Mouse (Mus musculus): ENCODE data around the gene Crtc1.

The Crtc1 gene

DNA sequence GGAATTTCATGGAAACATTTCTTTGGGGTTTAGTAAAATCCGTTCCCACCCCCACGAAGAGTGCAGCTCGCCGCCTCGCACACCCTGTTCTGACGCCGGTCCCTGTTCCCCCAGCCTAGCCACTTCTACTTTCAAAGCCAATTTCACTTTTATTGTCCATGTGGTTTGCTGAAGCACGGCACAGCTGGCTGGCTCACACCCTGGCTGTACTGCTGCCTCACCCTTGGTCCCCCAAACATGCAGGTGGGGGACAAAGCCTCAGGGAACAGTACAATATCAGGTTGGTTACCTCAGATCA is 23.1 kb upstream of the Crtc1 start:
- no peak for DNase-seq (ENCODE audit: low spot score)

DNA sequence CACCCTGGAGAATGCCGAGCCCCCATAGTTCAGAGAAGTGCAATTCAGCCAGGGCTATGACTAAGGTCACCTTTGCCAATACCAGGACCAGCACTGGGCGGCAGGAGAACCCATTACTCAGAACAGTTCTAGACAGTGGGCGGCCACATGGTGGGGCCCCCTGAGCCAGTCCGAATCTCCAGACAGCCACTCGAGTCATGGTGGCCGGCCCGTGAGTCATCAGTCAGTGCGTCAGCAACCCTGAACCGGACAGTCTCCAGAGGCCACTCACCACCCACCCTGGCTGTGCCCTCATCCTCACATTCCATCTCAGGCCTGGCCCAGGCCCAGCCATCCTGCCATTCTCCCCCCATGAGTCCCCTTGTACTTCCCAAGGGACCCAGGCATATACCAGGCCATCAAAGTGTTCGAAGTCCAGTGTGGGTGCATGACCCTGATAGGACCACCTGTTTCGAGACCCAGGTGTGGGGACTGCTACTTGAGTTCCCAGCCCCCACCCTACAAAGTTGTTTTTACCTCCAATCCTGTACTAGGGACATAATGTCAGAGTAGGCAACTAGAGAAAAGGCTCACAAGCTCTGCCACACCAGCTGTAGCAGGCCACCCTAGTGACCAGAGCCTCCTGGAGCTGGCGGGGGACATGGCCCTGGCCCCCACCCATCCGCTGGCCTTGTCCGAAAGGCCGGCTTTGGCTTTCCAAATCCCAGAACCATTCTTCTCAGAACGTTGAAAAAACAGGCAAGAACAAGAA is 22.6 kb upstream of the Crtc1 start:
- DNase-seq (ENCODE audit: low spot score): no peak

DNA sequence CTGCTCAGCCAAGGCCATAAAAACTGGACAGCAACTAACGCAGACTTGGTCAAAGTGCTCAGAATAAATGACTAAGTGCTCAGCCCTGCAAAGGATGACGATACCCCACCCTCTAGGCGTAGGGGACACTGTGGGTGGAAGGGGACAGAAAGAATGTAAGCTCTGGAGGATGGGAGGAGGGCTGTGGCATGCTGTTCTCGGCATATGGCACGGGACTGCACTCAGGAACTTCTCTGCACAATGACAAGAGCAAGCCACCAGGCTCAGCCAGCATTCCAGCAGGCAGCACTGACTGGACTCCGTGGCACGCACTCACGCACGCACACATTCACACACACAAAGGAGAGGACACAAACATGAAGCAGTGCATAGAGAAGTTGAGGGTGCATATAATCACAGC is 21.2 kb upstream of the Crtc1 start:
- no peak for DNase-seq (ENCODE audit: low spot score)

DNA sequence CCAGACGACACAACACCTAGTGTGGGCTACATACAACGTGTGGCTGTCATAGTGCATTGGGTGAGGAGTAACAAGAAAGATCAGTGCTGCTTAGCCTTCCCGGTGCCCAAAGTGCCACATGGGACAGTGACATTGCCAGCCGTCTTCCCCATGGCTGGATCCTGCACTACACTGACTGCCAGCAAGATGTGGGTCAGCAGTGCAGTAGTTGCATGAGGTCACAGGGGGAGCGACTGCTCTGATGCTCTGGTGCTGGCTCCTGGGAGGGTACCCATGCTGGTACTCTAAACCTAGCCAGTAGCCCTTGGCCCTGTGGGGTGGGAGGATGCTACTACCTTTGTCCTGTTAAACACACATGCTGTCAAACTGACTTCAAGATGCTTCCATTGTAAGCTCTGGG is 20.8 kb upstream of the Crtc1 start:
- DNase-seq (ENCODE audit: low spot score): no peak

DNA sequence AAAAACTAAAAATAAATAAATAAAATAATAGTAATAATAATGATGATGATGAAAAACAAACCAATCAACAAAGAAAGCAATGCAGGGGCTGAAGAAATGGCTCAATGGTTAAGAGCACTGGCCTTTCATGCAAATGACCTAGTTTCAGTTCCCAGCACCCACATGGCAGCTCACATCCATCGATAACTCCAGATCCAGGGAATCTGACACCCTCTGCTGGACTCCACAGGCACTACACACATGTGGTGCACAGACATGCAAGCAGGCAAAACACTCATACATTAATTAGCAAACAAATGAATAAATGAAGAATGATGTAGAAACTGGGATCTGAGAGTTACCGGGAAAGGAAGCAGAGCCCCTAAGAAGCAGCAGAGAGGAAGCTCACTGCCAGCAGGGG is 20.3 kb upstream of the Crtc1 start:
- DNase-seq (ENCODE audit: low spot score): no peak

DNA sequence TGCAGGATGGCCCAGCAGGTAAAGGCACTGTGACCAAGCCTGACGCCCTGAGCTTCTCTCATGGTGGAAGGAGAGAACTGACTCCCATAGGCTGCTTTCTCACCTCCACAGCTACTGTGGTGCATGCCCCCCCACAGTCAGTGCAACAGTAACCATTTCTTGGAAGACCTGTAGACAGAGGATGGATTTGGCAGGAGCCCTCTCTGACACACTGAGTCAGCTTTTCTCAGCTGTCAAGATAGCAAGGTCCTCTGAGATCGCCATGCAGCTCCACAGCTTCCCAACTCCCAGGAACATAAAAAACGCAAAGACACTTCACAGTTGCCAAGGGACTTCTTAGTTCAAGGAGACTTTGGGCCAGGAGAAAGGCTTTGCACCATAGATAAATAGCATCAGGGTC is 19.1 kb upstream of the Crtc1 start:
- no peak for DNase-seq (ENCODE audit: low spot score)

DNA sequence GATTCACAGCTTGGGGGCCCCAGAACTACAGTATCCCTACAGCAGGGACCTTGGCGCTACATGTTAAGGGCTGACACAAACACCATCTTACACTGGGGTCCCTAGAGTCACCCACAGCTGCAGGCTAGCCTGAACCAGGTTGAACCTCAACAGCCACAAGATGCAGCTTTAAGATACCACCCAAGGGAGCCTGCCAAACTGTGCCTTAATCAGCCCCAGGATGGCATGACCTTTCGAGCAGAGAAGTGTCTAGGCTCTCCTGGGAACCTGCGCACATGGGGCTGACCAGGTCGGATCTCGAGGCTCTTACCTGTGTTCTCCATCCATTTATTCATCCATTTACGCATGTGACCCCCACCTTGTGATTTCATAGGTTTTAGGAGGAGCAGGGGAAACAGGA is 18.5 kb upstream of the Crtc1 start:
- no peak for DNase-seq (ENCODE audit: low spot score)

DNA sequence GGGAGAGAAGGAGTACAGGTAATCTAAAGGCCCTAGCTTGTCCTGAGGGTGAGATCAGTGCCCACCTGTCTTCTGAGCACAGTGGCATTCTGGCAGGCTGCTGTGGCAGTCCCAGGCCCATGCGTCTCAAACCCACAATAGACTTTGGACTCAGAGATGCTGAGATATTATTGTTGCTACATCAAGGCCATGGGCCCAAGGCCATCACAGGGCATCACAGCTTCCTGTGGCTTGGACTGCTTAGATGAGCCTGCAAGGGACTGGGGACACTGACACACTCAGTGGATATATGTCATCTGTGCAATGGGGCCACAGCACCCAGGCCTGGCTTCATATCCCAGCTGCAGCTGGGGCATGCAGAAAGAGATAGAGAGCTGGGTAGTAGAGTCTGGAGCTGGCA is 17.6 kb upstream of the Crtc1 start:
- DNase-seq (ENCODE audit: low spot score): no peak

DNA sequence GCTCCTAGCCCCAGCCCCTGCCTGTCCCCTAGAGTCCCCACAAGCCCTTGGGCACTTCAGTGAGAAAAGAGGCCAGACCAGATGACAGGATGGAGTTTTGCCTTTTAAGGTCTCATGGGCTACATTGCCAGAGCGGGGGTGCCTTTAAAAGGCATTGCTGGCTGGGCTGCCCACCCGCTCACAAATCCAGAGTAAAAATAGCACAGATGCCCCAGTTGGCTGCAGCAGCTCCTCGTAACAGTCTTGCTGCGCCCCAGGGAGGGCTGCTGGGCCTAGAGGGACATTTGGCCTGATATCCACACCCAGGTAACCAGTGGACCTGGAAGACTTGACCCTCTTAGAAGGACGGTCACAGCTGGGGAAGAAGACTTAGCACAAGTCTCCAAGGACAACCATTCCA is 14.5 kb upstream of the Crtc1 start:
- DNase-seq (ENCODE audit: low spot score): no peak

DNA sequence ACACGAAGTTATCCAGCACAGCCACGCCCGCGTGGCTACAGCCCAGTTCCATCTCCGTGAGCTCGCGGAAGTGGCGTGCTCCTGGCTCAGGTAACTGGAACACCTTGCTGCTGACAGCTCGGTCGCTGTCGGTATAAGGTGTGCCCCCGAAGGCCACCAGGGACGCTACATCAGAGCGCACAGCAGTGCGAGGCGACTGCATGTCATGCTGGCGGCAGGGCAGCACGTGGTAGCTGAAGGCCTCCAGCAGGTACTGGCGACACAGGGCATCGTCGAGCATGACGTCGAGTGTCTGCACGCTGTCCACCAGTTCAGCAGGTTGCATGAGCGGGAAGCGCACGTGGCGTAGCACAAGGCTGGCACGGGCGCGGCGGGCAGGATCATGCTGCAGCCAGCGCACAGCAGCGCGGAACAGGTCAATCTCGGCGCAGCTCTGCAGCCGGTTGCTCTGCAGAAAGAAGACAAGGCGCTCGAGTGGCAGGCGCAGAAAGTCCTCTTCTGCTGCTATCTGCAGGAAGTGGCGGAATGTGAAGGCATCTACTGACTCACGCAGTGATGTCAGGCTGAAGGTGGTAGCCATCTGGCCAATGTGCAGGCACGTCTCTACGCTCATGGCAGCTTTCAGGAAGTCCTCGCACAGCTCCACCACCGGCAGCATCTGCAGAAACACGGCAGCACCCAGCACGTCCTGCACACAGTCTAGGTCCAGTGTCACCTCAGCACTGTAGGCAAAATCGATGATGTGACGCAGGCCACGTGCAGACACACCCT is 13.0 kb upstream of the Crtc1 start:
- no peak for DNase-seq (ENCODE audit: low spot score)

DNA sequence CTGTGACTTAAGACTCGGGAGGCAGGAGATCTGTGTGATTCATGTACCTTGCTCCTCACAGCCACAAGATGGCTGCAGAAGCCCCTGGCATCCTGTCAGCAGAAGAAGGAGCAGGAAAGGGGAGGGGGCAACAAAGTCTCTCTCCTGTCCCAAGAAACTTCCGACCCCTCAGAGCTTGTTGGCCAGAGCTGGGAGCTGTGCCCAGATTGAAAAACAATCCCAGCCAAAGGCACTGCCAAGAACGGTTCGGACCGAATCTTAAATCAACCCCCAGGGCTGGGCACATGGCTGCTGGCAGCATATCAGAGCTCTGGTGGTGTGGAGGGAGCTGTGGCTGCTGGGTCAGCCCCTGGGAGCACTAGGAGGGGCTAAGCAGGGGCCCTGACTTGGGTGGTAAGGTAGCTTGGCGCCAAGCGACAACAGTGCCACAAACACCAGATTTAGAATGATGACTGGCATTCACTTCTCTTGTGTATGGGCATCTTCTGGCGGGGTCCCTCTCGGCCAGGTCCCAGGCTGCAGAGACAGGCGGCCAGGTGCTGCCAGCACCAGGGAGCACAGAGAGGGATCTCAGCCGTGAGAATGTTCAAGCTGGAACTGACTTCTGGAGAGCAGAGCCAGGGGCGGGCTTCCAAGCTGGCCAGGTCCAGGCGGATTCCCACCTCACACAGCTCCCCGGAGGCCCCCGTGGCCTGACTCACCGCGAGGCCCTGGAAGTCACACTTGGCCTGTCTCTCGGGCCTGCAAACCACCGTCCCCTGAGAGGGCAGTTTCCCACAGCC is 8.5 kb upstream of the Crtc1 start:
- peak; percentile 35 for DNase-seq (ENCODE audit: low spot score)

DNA sequence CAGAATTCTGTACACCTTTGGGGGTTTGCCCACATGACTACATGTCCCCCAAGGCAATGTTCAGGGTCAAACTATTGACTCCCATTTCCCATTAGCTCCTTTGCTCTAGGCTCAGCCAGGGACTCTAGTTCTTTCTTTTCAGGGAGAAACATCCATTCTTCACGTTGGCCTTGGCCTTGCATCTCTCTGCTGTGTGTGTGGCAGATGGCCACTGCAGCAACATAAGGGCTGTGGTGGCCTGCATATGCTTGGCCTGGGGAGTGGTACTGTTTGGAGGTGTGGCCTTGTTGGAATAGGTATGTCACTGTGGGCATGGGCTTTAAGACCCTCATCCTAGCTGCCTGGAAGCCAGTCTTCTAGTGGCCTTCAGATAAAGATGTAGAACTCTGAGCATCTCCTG is 6.6 kb upstream of the Crtc1 start:
- no peak for DNase-seq (ENCODE audit: low spot score)

DNA sequence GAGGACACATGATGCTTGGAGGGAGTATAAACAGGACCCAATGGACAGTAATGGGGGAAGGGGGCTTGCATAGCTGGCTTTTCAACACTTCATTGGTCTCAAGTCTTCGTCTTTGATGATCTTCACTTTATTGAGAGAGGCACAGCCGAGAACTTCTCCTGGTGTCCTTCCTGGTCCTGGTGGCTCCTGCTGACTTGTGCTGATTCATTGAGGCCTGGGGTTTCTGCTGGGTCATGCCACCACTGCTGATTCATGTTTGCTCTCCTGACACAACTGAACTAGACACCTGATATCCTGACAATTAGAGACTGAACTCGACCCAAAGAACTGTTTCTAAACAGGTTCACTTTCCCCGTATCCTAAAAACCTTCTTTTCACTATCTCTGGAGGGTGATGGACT is 3.9 kb upstream of the Crtc1 start:
- no peak for DNase-seq (ENCODE audit: low spot score)

DNA sequence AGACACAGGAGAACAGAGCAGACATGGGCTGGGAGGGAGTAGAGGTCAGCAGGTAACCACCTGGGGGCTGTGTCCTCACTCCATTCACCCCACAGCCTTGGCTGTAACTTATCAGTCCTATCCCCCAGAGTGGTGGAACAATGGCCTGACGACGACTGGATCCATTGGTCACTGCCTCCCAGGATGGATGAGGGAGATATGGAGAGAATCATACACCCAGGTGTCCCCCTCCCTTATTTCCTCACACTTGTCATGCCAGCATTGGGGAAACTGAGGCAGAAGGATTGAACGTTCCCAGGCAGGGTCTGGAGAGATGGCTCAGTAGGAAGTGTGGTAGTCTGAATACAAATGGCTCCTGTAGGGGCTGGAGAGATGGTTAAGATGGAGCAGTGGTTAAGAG is 2.2 kb upstream of the Crtc1 start:
- no peak for DNase-seq (ENCODE audit: low spot score)

DNA sequence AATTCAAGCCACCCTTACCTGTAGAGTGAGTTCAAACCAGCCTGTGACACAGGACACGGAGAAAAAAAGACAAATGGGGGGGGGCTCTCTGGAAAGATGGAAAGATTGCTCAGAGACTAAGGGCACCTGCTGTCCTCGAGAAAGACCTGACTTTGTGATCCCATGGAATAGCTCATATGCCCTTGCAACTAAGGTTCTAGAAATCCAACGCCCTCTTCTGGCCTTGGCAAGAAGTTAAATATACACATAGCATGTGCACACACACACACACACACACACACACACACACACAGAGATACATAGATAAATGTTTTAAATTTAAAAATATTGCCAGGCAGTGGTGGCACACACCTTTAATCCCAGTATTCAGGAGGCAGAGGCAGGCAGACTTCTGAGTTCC is 867 bp upstream of the Crtc1 start:
- DNase-seq (ENCODE audit: low spot score): no peak

DNA sequence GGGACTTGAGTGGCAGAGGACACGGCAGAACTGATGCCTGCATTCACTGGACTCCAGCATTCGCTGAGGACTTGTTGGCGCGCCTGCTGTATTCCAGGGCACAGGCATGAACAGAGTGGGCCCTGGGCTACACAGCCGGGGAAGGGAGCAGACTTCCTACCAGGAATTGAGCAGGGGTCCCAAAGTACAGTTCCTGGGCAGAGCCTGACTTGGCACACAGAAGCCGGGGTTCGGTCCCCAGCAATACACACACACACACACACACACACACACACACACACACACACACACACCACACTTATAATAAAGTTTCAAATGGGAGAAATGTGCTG is 435 bp upstream of the Crtc1 start:
- no peak for DNase-seq (ENCODE audit: low spot score)

DNA sequence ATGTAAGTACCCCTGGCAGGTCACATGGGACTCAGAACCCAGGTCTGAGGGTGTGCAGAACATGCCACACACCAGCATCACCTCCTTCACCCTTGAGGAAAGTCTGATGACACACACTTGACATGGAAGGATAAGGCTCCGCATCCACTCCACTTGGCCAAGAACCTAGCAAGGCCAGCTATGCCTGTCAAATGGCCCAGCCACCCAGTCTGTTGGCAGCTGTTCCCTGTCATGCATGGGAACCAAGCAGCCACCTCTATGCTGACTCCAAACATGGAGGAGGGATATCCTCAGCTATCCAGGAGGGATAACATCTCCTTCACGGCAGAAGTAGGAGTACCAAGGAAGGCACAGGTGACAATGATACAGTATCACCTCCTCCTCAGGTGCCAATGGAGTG is 956 bp downstream of the Crtc1 start:
- DNase-seq (ENCODE audit: low spot score): no peak

DNA sequence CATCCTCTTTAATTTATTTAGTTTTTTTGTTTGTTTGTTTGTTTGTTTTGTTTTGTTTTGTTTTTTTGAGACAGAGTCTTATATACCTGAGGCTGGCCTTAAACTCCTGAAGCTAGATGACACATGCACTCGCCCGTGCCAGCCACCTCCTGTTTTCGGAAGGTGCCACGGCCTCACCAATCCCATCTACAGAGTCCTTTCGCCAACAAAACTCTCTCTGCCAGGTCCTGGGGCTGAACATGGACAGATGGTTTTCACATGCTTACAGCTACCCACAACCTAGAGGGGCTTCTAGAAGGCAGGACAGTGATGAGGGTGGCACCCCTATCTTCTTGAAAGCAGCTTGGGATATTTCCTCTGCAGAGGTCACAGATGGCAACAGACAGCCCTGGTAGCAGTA is 4.2 kb downstream of the Crtc1 start:
- DNase-seq (ENCODE audit: low spot score): no peak

DNA sequence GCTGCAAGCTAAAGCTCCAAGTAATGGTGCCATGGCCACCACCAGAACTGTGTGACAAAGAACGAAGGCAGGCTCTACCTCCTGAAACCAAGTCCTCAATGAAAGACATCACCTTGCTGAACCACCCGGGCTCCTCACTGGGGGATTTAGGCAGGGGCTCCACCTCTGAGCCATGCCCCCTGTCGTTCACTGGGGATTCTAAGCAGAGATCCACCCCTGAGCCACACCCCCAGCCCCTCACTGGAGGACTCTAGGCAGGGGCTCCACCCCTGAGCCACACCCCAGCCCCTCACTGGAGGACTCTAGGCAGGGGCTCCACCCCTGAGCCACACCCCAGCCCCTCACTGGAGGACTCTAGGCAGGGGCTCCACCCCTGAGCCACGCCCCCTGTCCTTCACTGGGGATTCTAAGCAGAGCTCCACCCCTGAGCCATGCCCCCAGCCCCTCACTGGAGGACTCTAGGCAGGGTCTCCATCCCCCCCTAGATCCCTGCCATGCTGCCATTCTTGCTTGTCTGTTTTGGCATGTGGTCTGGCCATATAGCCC is 6.3 kb downstream of the Crtc1 start:
- no peak for DNase-seq (ENCODE audit: low spot score)

DNA sequence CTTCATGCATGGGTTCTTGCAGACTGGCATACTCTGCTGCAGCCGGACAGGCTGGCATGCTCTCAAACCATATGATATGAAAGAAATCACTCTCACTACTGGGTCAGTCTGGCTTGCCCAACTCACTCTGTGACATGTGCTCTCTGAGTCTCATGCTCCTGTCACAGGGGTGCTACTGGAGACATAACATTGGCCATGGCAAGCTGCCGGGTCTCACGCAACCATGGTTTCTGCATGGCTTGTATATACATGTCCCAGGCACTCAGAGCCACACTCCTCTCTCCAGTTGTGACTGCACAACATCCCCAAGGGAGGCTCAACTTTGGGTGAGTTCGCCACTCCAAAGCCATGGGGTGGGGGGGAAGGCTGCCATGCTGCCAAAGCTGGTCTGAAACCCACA is 8.2 kb downstream of the Crtc1 start:
- DNase-seq (ENCODE audit: low spot score): no peak

DNA sequence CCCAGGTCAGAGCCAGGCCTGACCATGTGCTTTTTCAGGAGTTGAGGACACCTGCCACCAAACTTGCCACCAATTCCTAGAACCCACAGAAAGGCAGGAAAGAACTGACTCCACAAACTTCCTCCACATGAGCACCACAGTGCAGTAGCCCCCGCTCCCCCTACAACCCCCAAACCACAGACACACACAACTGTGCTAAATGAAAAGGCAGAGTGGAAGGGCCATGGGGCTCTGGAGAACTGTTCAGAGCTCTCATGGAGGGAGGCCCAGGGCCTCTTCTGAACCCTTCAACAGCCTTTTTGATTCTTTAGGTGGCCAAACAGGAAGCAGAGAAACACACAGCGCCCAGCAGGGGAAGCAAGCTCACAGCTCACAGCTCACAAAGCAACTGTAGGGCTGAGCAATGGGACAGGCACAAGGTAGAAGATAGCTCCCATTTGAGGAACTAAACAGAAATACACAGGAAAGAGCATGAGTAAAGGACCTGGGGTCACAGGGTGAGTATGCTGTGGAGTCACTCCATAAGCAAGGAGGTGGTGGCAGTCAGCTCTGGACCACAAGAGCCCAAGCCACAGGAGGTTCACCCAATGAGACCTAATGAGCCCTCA is 13.0 kb downstream of the Crtc1 start:
- DNase-seq (ENCODE audit: low spot score): no peak

DNA sequence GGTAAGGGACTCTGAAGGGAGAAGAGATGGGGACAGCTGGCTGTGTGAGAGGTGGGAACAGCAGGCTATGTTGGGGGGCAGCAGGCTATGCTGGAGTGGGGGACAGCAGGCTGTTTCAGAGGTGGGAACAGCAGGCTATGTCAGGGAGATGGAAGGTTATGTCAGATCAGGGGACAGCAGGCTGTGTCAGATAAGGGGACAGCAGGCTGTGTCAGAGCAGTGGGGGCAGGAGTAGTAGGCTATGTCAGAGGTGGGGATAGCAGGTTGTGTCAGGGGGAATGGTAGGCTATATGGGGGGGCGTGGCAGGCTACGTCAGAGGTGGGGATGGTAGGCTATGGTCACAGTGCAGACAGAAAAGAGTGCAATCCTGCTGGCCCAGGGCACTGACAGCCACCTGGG is 16.7 kb downstream of the Crtc1 start:
- DNase-seq (ENCODE audit: low spot score): no peak
